ENCODE assay signal across 13 mouse cellular contexts in genomic region chr1:85916830-85917450, GRCm38 (mm10). TPM values are rescaled to one million over a fixed set of nuclear protein-coding genes. Genes with fewer than 3 reads are reported as not detected.
DNase-seq lines count a peak whose midpoint lies in the region; ATAC-seq lines count a peak whose summit lies in the region.
"Had no signal": no experiment of that assay in that cellular context is flagged by ENCODE, and none has a peak within 500 bp of the region (broad histone marks: within the 10 kb centered on the region; RNA-seq: fewer than 3 reads in every experiment).

No protein-coding gene starts in this region.

- intact Hi-C loops in heart, postnatal 10 days (cut with DNase I), result no loop called here

- ATAC-seq in midbrain, embryonic 13.5 days, result peak; percentile 93
- no peak for ATAC-seq in kidney, embryonic 15.5 days (replicated peaks; ENCODE audit: low FRiP score)

- peaks cover 21% of the 10 kb centered on the region for H3K4me1 ChIP-seq in hindbrain, embryonic 10.5 days (replicated peaks)
- H3K4me1 ChIP-seq in midbrain, embryonic 13.5 days (replicated peaks), result peaks cover 31% of the 10 kb centered on the region
- H3K4me1 ChIP-seq in kidney, embryonic 15.5 days, result 0 out of 2 replicates have a peak, but pooled peaks cover 7% of the 10 kb centered on the region
- H3K4me1 ChIP-seq: heart, embryonic 10.5 days; liver, embryonic 13.5 days had no signal

- 25% methylated on average over 4 of the region's 4 CpGs for WGBS in hindbrain, embryonic 10.5 days
- whole genome bisulfite sequencing in midbrain, embryonic 13.5 days, result 2% methylated on average over 4 of the region's 4 CpGs
- 68% methylated on average over 4 of the region's 4 CpGs for WGBS in kidney, embryonic 15.5 days

- no peak overlapping the region for H3K4me3 ChIP-seq in hindbrain, embryonic 10.5 days
- H3K4me3 ChIP-seq in midbrain, embryonic 13.5 days (replicated peaks), result no peak overlapping the region
- no peak overlapping the region for H3K4me3 ChIP-seq in kidney, embryonic 15.5 days (replicated peaks)
- H3K4me3 ChIP-seq: embryonic facial prominence, embryonic 13.5 days; heart, embryonic 10.5 days; liver, embryonic 13.5 days had no signal

- H3K27ac ChIP-seq in hindbrain, embryonic 10.5 days, result peak overlapping the region; percentile 40; the same call in 1 of the 2 replicates
- H3K27ac ChIP-seq in midbrain, embryonic 13.5 days, result peak overlapping the region; percentile 92
- H3K27ac ChIP-seq in kidney, embryonic 15.5 days, result no peak overlapping the region
- H3K27ac ChIP-seq: embryonic facial prominence, embryonic 13.5 days; heart, embryonic 10.5 days; liver, embryonic 13.5 days had no signal

- no peaks in the 10 kb centered on the region for H3K36me3 ChIP-seq in hindbrain, embryonic 10.5 days
- H3K36me3 ChIP-seq in midbrain, embryonic 13.5 days, result no peaks in the 10 kb centered on the region
- no peaks in the 10 kb centered on the region for H3K36me3 ChIP-seq in kidney, embryonic 15.5 days
- H3K36me3 ChIP-seq: embryonic facial prominence, embryonic 13.5 days; heart, embryonic 10.5 days; liver, embryonic 13.5 days had no signal

- H3K9ac ChIP-seq in midbrain, embryonic 13.5 days (replicated peaks), result no peak overlapping the region
- H3K9ac ChIP-seq in kidney, embryonic 15.5 days, result no peak overlapping the region
- H3K9ac ChIP-seq: embryonic facial prominence, embryonic 13.5 days; liver, embryonic 13.5 days had no signal

- DNase-seq in ES-CJ7 (ENCODE audit: low read depth, low spot score), result peak; percentile 57
- DNase-seq in embryo, embryonic 10 days (ENCODE audit: low spot score), result peak; percentile 73
- peak; percentile 62 for DNase-seq in hindbrain, embryonic 10.5 days (ENCODE audit: low spot score)
- no peak for DNase-seq in heart, postnatal 10 days
- DNase-seq in gastrocnemius, adult 8-10 months (ENCODE audit: low spot score in 2 of 2), result no peak
- DNase-seq in cerebellum, adult 9-10 months, result no peak
- DNase-seq: adrenal gland, adult 8-10 months; liver, embryonic 13.5 days had no signal

- no peaks in the 10 kb centered on the region for H3K27me3 ChIP-seq in hindbrain, embryonic 10.5 days (ENCODE audit: insufficient read depth, poor library complexity, severe bottlenecking)
- H3K27me3 ChIP-seq in midbrain, embryonic 13.5 days, result no peaks in the 10 kb centered on the region
- H3K27me3 ChIP-seq in kidney, embryonic 15.5 days, result no peaks in the 10 kb centered on the region
- H3K27me3 ChIP-seq: embryonic facial prominence, embryonic 13.5 days; liver, embryonic 13.5 days had no signal

- no peaks in the 10 kb centered on the region for H3K9me3 ChIP-seq in hindbrain, embryonic 10.5 days
- no peaks in the 10 kb centered on the region for H3K9me3 ChIP-seq in midbrain, embryonic 13.5 days
- H3K9me3 ChIP-seq in kidney, embryonic 15.5 days (replicated peaks), result no peaks in the 10 kb centered on the region
- H3K9me3 ChIP-seq: embryonic facial prominence, embryonic 13.5 days; heart, embryonic 10.5 days; liver, embryonic 13.5 days had no signal

- H3K4me2 ChIP-seq in midbrain, embryonic 13.5 days (replicated peaks), result peak overlapping the region; percentile 6; the same call in 1 of the 2 replicates
- H3K4me2 ChIP-seq in kidney, embryonic 15.5 days, result no peak overlapping the region
- H3K4me2 ChIP-seq: embryonic facial prominence, embryonic 13.5 days; liver, embryonic 13.5 days had no signal

RNA-seq across cellular contexts. Expression of gene 4933407L21Rik, which starts 11.3 kb away (rescaled TPM):
- 0.43 and 0.51 TPM in 2 replicates for polyA plus RNA-seq in hindbrain, embryonic 10.5 days (2016; fragmentation: Nextera tagmentation; extraction: Ambion mirVana)
- 6.4 and 6.5 TPM in 2 replicates for polyA plus RNA-seq in midbrain, embryonic 13.5 days (2015; fragmentation: Nextera tagmentation; extraction: Ambion mirVana)
- polyA plus RNA-seq in kidney, embryonic 15.5 days (2015; fragmentation: Nextera tagmentation; extraction: Ambion mirVana), result 1.5 and 1.8 TPM in 2 replicates
- under 1 TPM in 1 of 2 experiments, not detected in 1; 0.17 TPM for total RNA-seq in heart, postnatal 10 days (2021)
- total RNA-seq in gastrocnemius, adult 8-10 months (2022), result under 1 TPM in 2 of 4 experiments, not detected in 2; 0.22 to 0.67 TPM
- polyA plus RNA-seq: heart, embryonic 10.5 days; liver, embryonic 13.5 days had no signal

RNA-seq across cellular contexts. Expression of gene Itm2c, which starts 22.9 kb away (rescaled TPM):
- 146 and 151 TPM in 2 replicates for polyA plus RNA-seq in hindbrain, embryonic 10.5 days (2016; fragmentation: Nextera tagmentation; extraction: Ambion mirVana)
- polyA plus RNA-seq in midbrain, embryonic 13.5 days (2015; fragmentation: Nextera tagmentation; extraction: Ambion mirVana), result 179 and 201 TPM in 2 replicates
- 220 and 231 TPM in 2 replicates for polyA plus RNA-seq in kidney, embryonic 15.5 days (2015; fragmentation: Nextera tagmentation; extraction: Ambion mirVana)
- 100 to 1,000 TPM in 1 of 2 experiments, 10 to 100 TPM in 1; 96.4 to 109 TPM for total RNA-seq in heart, postnatal 10 days (2021)
- total RNA-seq in gastrocnemius, adult 8-10 months (2022), result 10 to 100 TPM; 24.3 to 35.2 (median 28.2) TPM

RNA-seq across cellular contexts. Expression of gene Gpr55, which starts 43.9 kb away (rescaled TPM):
- not detected in 2 replicates for polyA plus RNA-seq in hindbrain, embryonic 10.5 days (2016; fragmentation: Nextera tagmentation; extraction: Ambion mirVana)
- polyA plus RNA-seq in midbrain, embryonic 13.5 days (2015; fragmentation: Nextera tagmentation; extraction: Ambion mirVana), result 0.05 and 0.07 TPM in 2 replicates
- polyA plus RNA-seq in kidney, embryonic 15.5 days (2015; fragmentation: Nextera tagmentation; extraction: Ambion mirVana), result 0.04 TPM in 1 of 2 replicates, not detected in the other
- not detected for total RNA-seq in heart, postnatal 10 days (2021)
- total RNA-seq in gastrocnemius, adult 8-10 months (2022), result not detected
- polyA plus RNA-seq: heart, embryonic 10.5 days; kidney, embryonic 14.5 days had no signal

Comparison
In these comparisons a context has a peak if more than half of its experiments do, and no peak if none do; other contexts are left out.
1. DNase-seq: peak in ES-CJ7 (single experiment), embryo, embryonic 10 days (single experiment) and hindbrain, embryonic 10.5 days (single experiment); none in heart, postnatal 10 days (0 of 2), gastrocnemius, adult 8-10 months (0 of 2) and cerebellum, adult 9-10 months (single experiment).